Mouse (Mus musculus): ENCODE measurements at regions not wholly inside any gene's neighbourhood (a gene's known extent, or its start where the extent isn't known, plus 50 kb on each side); places are given as distances from the start of the nearest gene placed in this dataset.

- H3K9ac ChIP-seq (replicated peaks; ENCODE audit: low read depth) = no peak overlapping the region
- DNase-seq (ENCODE audit: low spot score) (no peak), ATAC-seq (no peak)
- H3K4me1 ChIP-seq (ENCODE audit: insufficient read depth, low read depth, low read length) = no peaks in the 10 kb centered on the region
- 68% methylated on average over 8 of the region's 8 CpGs for WGBS
- no peaks in the 10 kb centered on the region for H3K36me3 ChIP-seq (ENCODE audit: insufficient read depth, low read length)
- H3K4me3 ChIP-seq (ENCODE audit: low read depth, low read length) = no peak overlapping the region
- H3K27me3 ChIP-seq (replicated peaks; ENCODE audit: insufficient read depth, low read length) = no peaks in the 10 kb centered on the region
- no peak overlapping the region for H3K4me2 ChIP-seq (replicated peaks; ENCODE audit: low read depth, low read length)
- no peaks in the 10 kb centered on the region for H3K9me3 ChIP-seq (ENCODE audit: low read length)
- TF ChIP-seq EP300 (IDR thresholded peaks at IDR 0.05) = no peak
- no peak for TF ChIP-seq CTCF (IDR thresholded peaks at IDR 0.05)
- H3K27ac ChIP-seq (ENCODE audit: low read length) = no peak overlapping the region
Observed at GRCm38 (mm10) chr17:10128591-10128990, 191.1 kb downstream of the Qk start.

GRCm38 (mm10) chr17:10122411-10122810, 197.2 kb downstream of the Qk start:
- no peak for TF ChIP-seq EP300 (IDR thresholded peaks at IDR 0.05)
- TF ChIP-seq CTCF (IDR thresholded peaks at IDR 0.05) = no peak
- no peaks in the 10 kb centered on the region for H3K4me1 ChIP-seq (ENCODE audit: insufficient read depth, low read depth, low read length)
- H3K4me2 ChIP-seq (replicated peaks; ENCODE audit: low read depth, low read length) = no peak overlapping the region
- ATAC-seq (no peak), DNase-seq (ENCODE audit: low spot score) (no peak)
- H3K9ac ChIP-seq (replicated peaks; ENCODE audit: low read depth) = no peak overlapping the region
- no peaks in the 10 kb centered on the region for H3K9me3 ChIP-seq (ENCODE audit: low read length)
- H3K4me3 ChIP-seq (ENCODE audit: low read depth, low read length) = no peak overlapping the region
- no peaks in the 10 kb centered on the region for H3K27me3 ChIP-seq (replicated peaks; ENCODE audit: insufficient read depth, low read length)
- no peak overlapping the region for H3K27ac ChIP-seq (ENCODE audit: low read length)
- 55% methylated on average over 3 of the region's 3 CpGs for WGBS
- no peaks in the 10 kb centered on the region for H3K36me3 ChIP-seq (ENCODE audit: insufficient read depth, low read length)

GRCm38 (mm10) chr17:10112118-10112517, 207.5 kb downstream of the Qk start:
- Histone ChIP-seq H3K4me1 (ENCODE audit: insufficient read depth, low read depth, low read length) (no peaks in the 10 kb centered on the region), H3K27me3 (replicated peaks; ENCODE audit: insufficient read depth, low read length) (no peaks in the 10 kb centered on the region), H3K27ac (ENCODE audit: low read length) (no peak overlapping the region), H3K36me3 (ENCODE audit: insufficient read depth, low read length) (no peaks in the 10 kb centered on the region), H3K4me2 (replicated peaks; ENCODE audit: low read depth, low read length) (no peak overlapping the region), H3K9ac (replicated peaks; ENCODE audit: low read depth) (no peak overlapping the region), H3K9me3 (ENCODE audit: low read length) (no peaks in the 10 kb centered on the region), H3K4me3 (ENCODE audit: low read depth, low read length) (no peak overlapping the region)
- no peak for DNase-seq (ENCODE audit: low spot score)
- TF ChIP-seq CTCF (IDR thresholded peaks at IDR 0.05) (no peak), EP300 (IDR thresholded peaks at IDR 0.05) (no peak)
- 84% methylated on average over 2 of the region's 2 CpGs for WGBS
- ATAC-seq = no peak

GRCm38 (mm10) chr17:10110375-10110675, 209.3 kb downstream of the Qk start:
- no peak for TF ChIP-seq CTCF (IDR thresholded peaks at IDR 0.05)
- TF ChIP-seq EP300 (IDR thresholded peaks at IDR 0.05) = no peak

GRCm38 (mm10) chr17:10109511-10110374, 209.9 kb downstream of the Qk start:
- Histone ChIP-seq H3K9me3 (ENCODE audit: low read length) (no peaks in the 10 kb centered on the region), H3K4me2 (replicated peaks; ENCODE audit: low read depth, low read length) (no peak overlapping the region), H3K9ac (replicated peaks; ENCODE audit: low read depth) (no peak overlapping the region), H3K27me3 (replicated peaks; ENCODE audit: insufficient read depth, low read length) (no peaks in the 10 kb centered on the region), H3K4me1 (ENCODE audit: insufficient read depth, low read depth, low read length) (no peaks in the 10 kb centered on the region), H3K36me3 (ENCODE audit: insufficient read depth, low read length) (no peaks in the 10 kb centered on the region), H3K4me3 (ENCODE audit: low read depth, low read length) (no peak overlapping the region), H3K27ac (ENCODE audit: low read length) (no peak overlapping the region)
- TF ChIP-seq CTCF (IDR thresholded peaks at IDR 0.05) = no peak
- TF ChIP-seq EP300 (IDR thresholded peaks at IDR 0.05) = no peak
- ATAC-seq (no peak), DNase-seq (ENCODE audit: low spot score) (no peak)
- 55% methylated on average over 8 of the region's 8 CpGs for WGBS

More at GRCm38 (mm10) chr17:10110375-10110675, 209.3 kb downstream of the Qk start:
- DNase-seq (ENCODE audit: low spot score) = no peak
- H3K27me3 ChIP-seq (replicated peaks; ENCODE audit: insufficient read depth, low read length) = no peaks in the 10 kb centered on the region
- H3K4me3 ChIP-seq (ENCODE audit: low read depth, low read length) = no peak overlapping the region
- H3K27ac ChIP-seq (ENCODE audit: low read length) = no peak overlapping the region
- no peaks in the 10 kb centered on the region for H3K9me3 ChIP-seq (ENCODE audit: low read length)
- H3K9ac ChIP-seq (replicated peaks; ENCODE audit: low read depth) = no peak overlapping the region
- H3K4me1 ChIP-seq (ENCODE audit: insufficient read depth, low read depth, low read length) = no peaks in the 10 kb centered on the region
- H3K4me2 ChIP-seq (replicated peaks; ENCODE audit: low read depth, low read length) = no peak overlapping the region
- no peak for ATAC-seq
- no peaks in the 10 kb centered on the region for H3K36me3 ChIP-seq (ENCODE audit: insufficient read depth, low read length)

- Histone ChIP-seq H3K27me3 (replicated peaks; ENCODE audit: insufficient read depth, low read length) (no peaks in the 10 kb centered on the region), H3K9ac (replicated peaks; ENCODE audit: low read depth) (no peak overlapping the region), H3K9me3 (ENCODE audit: low read length) (no peaks in the 10 kb centered on the region), H3K4me2 (replicated peaks; ENCODE audit: low read depth, low read length) (no peak overlapping the region), H3K36me3 (ENCODE audit: insufficient read depth, low read length) (no peaks in the 10 kb centered on the region), H3K27ac (ENCODE audit: low read length) (no peak overlapping the region), H3K4me3 (ENCODE audit: low read depth, low read length) (no peak overlapping the region), H3K4me1 (ENCODE audit: insufficient read depth, low read depth, low read length) (no peaks in the 10 kb centered on the region)
- no peak for TF ChIP-seq CTCF (IDR thresholded peaks at IDR 0.05)
- no peak for TF ChIP-seq EP300 (IDR thresholded peaks at IDR 0.05)
- 56% methylated on average over 3 of the region's 3 CpGs for WGBS
- no peak for DNase-seq (ENCODE audit: low spot score)
- ATAC-seq = no peak
Observed at GRCm38 (mm10) chr17:10105299-10105698, 214.4 kb downstream of the Qk start.

All from lung, postnatal 0 days (tissue).